Mouse (Mus musculus): ENCODE results near the gene Rpap3.

GRCm38 (mm10) chr15:97667437-97667836, 38.2 kb downstream of the Rpap3 start:
- TF ChIP-seq ZC3H11A (IDR thresholded peaks at IDR 0.05; ENCODE audit: borderline replicate concordance, low read depth, low read length): no peak
- no peak for TF ChIP-seq CHD2 (IDR thresholded peaks at IDR 0.05; ENCODE audit: low read depth, low read length)
- no peak for TF ChIP-seq ZNF384 (IDR thresholded peaks at IDR 0.05; ENCODE audit: low read depth, low read length)
- TF ChIP-seq MAFK (IDR thresholded peaks at IDR 0.05; ENCODE audit: insufficient read depth, low read depth, low read length): no peak
- TF ChIP-seq HCFC1 (IDR thresholded peaks at IDR 0.05; ENCODE audit: borderline replicate concordance, insufficient read depth, low read length): no peak

Data from ES-E14 (cell line).